Mouse (Mus musculus) hindbrain, postnatal 0 days (tissue): ENCODE data around the gene Pax2. TPM values are rescaled to one million over a fixed set of nuclear protein-coding genes. Genes with fewer than 3 reads are reported as not detected.

Source experiments
- ATAC-seq: fragments of 200-750 bp; cut with Nextera tagmentation; 2 replicates; pipeline ENCODE4 v1.8.0; 2017; ENCODE audit warnings: mild to moderate bottlenecking, moderate TSS enrichment, moderate library complexity
- DNase-seq: peaks from one replicate; pipeline ENCODE4 v3.0.0-alpha.2; 2015; ENCODE audit warnings: low spot score
- H3K27ac ChIP-seq: fragments of 300-500 bp; sonication (generic); 2 replicates; pipeline ENCODE4 v1.5.1; 2014; ENCODE audit warnings: mild to moderate bottlenecking
- H3K27me3 ChIP-seq: fragments of 300-500 bp; sonication (generic); 2 replicates; pipeline ENCODE4 v1.6.1; 2014; ENCODE audit warnings: low read length, mixed read lengths; ENCODE audit not compliant: insufficient read depth
- H3K36me3 ChIP-seq: fragments of 300-500 bp; sonication (generic); 2 replicates; pipeline ENCODE4 v1.6.1; 2014; ENCODE audit warnings: low read length, mixed read lengths; ENCODE audit not compliant: insufficient read depth
- H3K4me1 ChIP-seq: fragments of 300-500 bp; sonication (generic); 2 replicates; pipeline ENCODE4 v1.6.1; 2014; ENCODE audit warnings: antibody characterized with exemption, low read length, mixed read lengths; ENCODE audit not compliant: insufficient read depth
- H3K4me2 ChIP-seq: fragments of 300-500 bp; sonication (generic); 2 replicates; pipeline ENCODE4 v1.6.1; 2014; ENCODE audit warnings: low read depth, mild to moderate bottlenecking, low read length, moderate library complexity, mixed read lengths
- H3K4me3 ChIP-seq: fragments of 300-500 bp; sonication (generic); 2 replicates; pipeline ENCODE4 v1.5.1; 2014; ENCODE audit warnings: low read length
- H3K9ac ChIP-seq: fragments of 300-500 bp; sonication (generic); replicated peaks from 2 replicates; pipeline ENCODE4 v1.6.1; 2014; ENCODE audit warnings: mild to moderate bottlenecking, low read length, moderate library complexity, mixed read lengths
- H3K9me3 ChIP-seq: fragments of 300-500 bp; sonication (generic); 2 replicates; pipeline ENCODE4 v1.6.1; 2016; ENCODE audit warnings: low read length, mixed read lengths
- CTCF ChIP-seq: IDR thresholded peaks from 2 replicates; pipeline ENCODE4 v1.5.1; 2016; ENCODE audit warnings: antibody characterized with exemption, control low read depth, low read depth
- WGBS: fragments of 180-500 bp; shearing (Covaris S2); extraction: QIAGEN DNeasy Blood & Tissue Kit; methylation state at CpG from one replicate; pipeline ENCODE4 v1.1.7; 2014; 5-methylcytosine and 5-hydroxymethylcytosine counted together
- polyA plus RNA-seq: library from polyadenylated mRNA; unstranded; fragments of >200 nt; fragmentation: Nextera tagmentation; extraction: Ambion mirVana; gene quantifications from 2 replicates; pipeline ENCODE4 v1.2.1, GENCODE M21; 2015
- total RNA-seq: library from RNA; depleted of rRNA; stranded (reverse); fragments of >200 nt; gene quantifications from 2 replicates; pipeline ENCODE4 v1.2.3, GENCODE M21; 2014

The Pax2 gene
- total and polyA plus RNA-seq, 2 experiments from 2014 or later: 8.1 to 11.2 TPM

GRCm38 (mm10) chr19:44849465-44849864 lies 93.6 kb downstream of the Pax2 start:
- Histone ChIP-seq H3K9me3 (no peaks in the 10 kb centered on the region), H3K4me2 (no peak overlapping the region), H3K27me3 (no peaks in the 10 kb centered on the region), H3K4me3 (no peak overlapping the region), H3K9ac (no peak overlapping the region), H3K27ac (no peak overlapping the region), H3K36me3 (no peaks in the 10 kb centered on the region), H3K4me1 (no peaks in the 10 kb centered on the region)
- DNase-seq: no peak
- WGBS: 51% methylated on average over 12 of the region's 12 CpGs
- no peak for TF ChIP-seq CTCF
- ATAC-seq: no peak

DNA sequence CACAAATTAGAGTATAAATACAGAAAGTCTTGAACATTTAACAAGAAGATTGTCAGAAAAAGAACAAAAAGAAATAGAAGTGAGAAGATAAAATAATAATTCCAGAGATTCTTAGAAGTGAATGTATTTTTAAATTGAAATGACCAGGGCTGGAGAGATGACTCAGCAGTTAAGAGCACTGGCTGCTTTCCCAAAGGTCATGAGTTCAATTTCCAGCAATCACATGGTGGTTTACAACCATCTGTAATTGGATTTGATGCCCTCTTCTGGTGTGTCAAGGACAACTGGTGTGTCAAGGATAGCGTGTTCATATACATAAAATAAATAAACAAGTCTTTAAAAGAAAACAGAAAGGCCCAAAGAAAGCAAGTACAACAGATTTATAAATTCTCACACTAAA lies 102.8 kb downstream of the Pax2 start:
- Histone ChIP-seq H3K4me2 (no peak overlapping the region), H3K4me1 (no peaks in the 10 kb centered on the region), H3K9ac (no peak overlapping the region), H3K27me3 (no peaks in the 10 kb centered on the region), H3K36me3 (no peaks in the 10 kb centered on the region), H3K4me3 (no peak overlapping the region), H3K9me3 (no peaks in the 10 kb centered on the region), H3K27ac (no peak overlapping the region)
- ATAC-seq: no peak
- WGBS: 84% methylated on average over 1 of the region's 1 CpGs
- TF ChIP-seq CTCF: no peak
- no peak for DNase-seq

- Histone ChIP-seq H3K4me1 (no peaks in the 10 kb centered on the region), H3K4me3 (no peak overlapping the region), H3K4me2 (no peak overlapping the region), H3K27ac (no peak overlapping the region), H3K9me3 (no peaks in the 10 kb centered on the region), H3K27me3 (no peaks in the 10 kb centered on the region), H3K9ac (no peak overlapping the region), H3K36me3 (no peaks in the 10 kb centered on the region)
- no peak for DNase-seq
- ATAC-seq: no peak
- no peak for TF ChIP-seq CTCF
- WGBS: 61% methylated on average over 2 of the region's 2 CpGs
Measured at GRCm38 (mm10) chr19:44868766-44869165, 112.9 kb downstream of the Pax2 start.

DNA sequence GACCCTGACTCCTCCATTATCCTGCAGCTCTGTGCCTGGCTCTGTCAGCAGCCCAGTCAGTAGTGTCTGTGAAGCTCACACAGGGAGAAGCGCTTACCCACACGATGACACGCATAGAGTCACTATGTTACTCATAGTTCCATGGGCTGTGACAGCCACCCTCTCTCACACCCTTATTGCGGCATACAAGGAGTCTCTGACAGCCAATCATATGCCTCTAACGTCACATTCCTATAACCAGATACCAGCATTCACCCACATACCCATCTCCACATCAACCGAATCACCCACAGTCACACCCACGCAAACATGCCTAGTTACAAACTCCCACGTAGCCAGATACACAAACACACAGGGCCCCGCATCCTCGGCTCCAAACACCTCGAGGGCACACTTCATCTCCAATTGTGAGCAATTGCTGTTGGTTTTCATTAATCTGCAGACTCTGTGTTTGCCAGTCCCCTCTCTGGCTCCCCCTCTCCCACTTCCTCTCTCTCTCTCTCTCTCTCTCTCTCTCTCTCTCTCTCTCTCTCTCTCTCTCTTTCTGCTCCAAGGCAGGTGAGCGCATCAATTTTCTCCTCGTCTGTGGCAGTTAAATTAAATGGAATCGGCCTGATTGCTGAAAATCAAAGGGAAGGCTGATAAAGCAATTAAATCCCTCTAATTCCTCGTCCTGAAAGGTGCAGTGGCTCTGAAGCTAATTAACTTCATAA lies 118.5 kb downstream of the Pax2 start:
- no peaks in the 10 kb centered on the region for H3K4me1 ChIP-seq
- no peak overlapping the region for H3K9ac ChIP-seq
- no peak overlapping the region for H3K4me3 ChIP-seq
- H3K27me3 ChIP-seq: no peaks in the 10 kb centered on the region
- peak; percentile 23 for DNase-seq
- no peaks in the 10 kb centered on the region for H3K9me3 ChIP-seq
- WGBS: 57% methylated on average over 15 of the region's 15 CpGs
- H3K36me3 ChIP-seq: no peaks in the 10 kb centered on the region
- H3K27ac ChIP-seq: no peak overlapping the region
- ATAC-seq: peak; percentile 61
- no peak for TF ChIP-seq CTCF
- H3K4me2 ChIP-seq: no peak overlapping the region

- Histone ChIP-seq H3K9me3 (no peaks in the 10 kb centered on the region), H3K36me3 (no peaks in the 10 kb centered on the region), H3K27me3 (no peaks in the 10 kb centered on the region), H3K4me2 (no peak overlapping the region), H3K27ac (no peak overlapping the region), H3K9ac (no peak overlapping the region), H3K4me1 (no peaks in the 10 kb centered on the region), H3K4me3 (no peak overlapping the region)
- DNase-seq (no peak), ATAC-seq (no peak)
- 37% methylated on average over 6 of the region's 6 CpGs for WGBS
- no peak for TF ChIP-seq CTCF
Measured at GRCm38 (mm10) chr19:44874928-44875327, 119.1 kb downstream of the Pax2 start.

GRCm38 (mm10) chr19:44875718-44876117 lies 119.9 kb downstream of the Pax2 start:
- ATAC-seq (no peak), DNase-seq (no peak)
- Histone ChIP-seq H3K4me2 (no peak overlapping the region), H3K9ac (no peak overlapping the region), H3K9me3 (no peaks in the 10 kb centered on the region), H3K36me3 (no peaks in the 10 kb centered on the region), H3K4me3 (no peak overlapping the region), H3K27me3 (no peaks in the 10 kb centered on the region), H3K27ac (no peak overlapping the region), H3K4me1 (no peaks in the 10 kb centered on the region)
- no peak for TF ChIP-seq CTCF
- 76% methylated on average over 1 of the region's 1 CpGs for WGBS

DNA sequence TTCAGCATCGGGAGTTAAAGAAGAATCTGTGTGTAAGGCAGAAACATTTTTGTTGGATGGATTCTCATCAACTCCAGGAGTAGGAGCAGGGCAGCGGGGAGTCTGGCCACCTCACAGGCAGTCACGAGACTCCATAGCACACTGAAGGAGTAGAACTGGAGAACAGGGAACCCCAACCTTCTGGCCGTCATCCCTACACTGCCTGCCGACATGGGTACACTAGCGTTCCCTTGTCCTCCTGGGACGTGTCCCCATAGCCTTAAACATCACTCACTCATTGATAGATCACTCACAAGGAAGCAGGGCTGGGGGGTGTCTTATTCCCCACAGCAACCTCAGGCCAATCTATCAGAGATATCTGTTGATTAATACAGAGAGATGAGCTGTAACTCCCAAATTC lies 120.7 kb downstream of the Pax2 start:
- TF ChIP-seq CTCF: no peak
- Histone ChIP-seq H3K9ac (no peak overlapping the region), H3K4me1 (no peaks in the 10 kb centered on the region), H3K4me2 (no peak overlapping the region), H3K27ac (no peak overlapping the region), H3K27me3 (0 out of 2 replicates have a peak, but pooled peaks cover 2% of the 10 kb centered on the region), H3K36me3 (no peaks in the 10 kb centered on the region), H3K4me3 (no peak overlapping the region), H3K9me3 (no peaks in the 10 kb centered on the region)
- 92% methylated on average over 7 of the region's 7 CpGs for WGBS
- no peak for ATAC-seq
- DNase-seq: no peak
